Mouse (Mus musculus) kidney, adult 2 months (tissue): ENCODE data around the gene Dab1.

Experiments used
- CTCF ChIP-seq: fragments of 200-500 bp; conservative IDR thresholded peaks from 2 replicates; pipeline ENCODE4 v1.5.1; 2011; ENCODE audit warnings: low read depth, mild to moderate bottlenecking, control low read depth, low read length, moderate library complexity, mixed read lengths; ENCODE audit not compliant: insufficient read depth, insufficient read length
- POLR2A ChIP-seq: fragments of 200-500 bp; IDR thresholded peaks from one replicate; pipeline ENCODE4 v1.6.1; 2011; ENCODE audit warnings: low read depth, low read length, control low read depth

- no peak for TF ChIP-seq CTCF
- TF ChIP-seq POLR2A, result no peak
These were observed 904.6 kb downstream of the Dab1 start for GRCm38 (mm10) chr4:104523776-104524175.
